Mouse (Mus musculus): Measurements from ENCODE around the gene Tmem253.
A peak's percentile ranks its signal among the peaks of the same experiment; 100 is the strongest.

GRCm38 (mm10) chr14:52022709-52023459, 7.4 kb downstream of the Tmem253 start:
- TF ChIP-seq EP300 (IDR thresholded peaks at IDR 0.05; ENCODE audit: low read depth) (no peak; the same call in 1 of the 2 replicates), CTCF (IDR thresholded peaks at IDR 0.05; ENCODE audit: low read depth) (peak; percentile 72)
